Mouse (Mus musculus) liver, embryonic 14.5 days (tissue): ENCODE results near the gene Tac4.

Source experiments
- CTCF ChIP-seq: IDR thresholded peaks from 2 replicates; pipeline ENCODE4 v1.5.1; 2016; ENCODE audit warnings: antibody characterized with exemption, low read depth, control low read depth
- EP300 ChIP-seq: IDR thresholded peaks from 2 replicates; pipeline ENCODE4 v1.6.1; 2016; ENCODE audit warnings: antibody characterized with exemption, low read depth

DNA sequence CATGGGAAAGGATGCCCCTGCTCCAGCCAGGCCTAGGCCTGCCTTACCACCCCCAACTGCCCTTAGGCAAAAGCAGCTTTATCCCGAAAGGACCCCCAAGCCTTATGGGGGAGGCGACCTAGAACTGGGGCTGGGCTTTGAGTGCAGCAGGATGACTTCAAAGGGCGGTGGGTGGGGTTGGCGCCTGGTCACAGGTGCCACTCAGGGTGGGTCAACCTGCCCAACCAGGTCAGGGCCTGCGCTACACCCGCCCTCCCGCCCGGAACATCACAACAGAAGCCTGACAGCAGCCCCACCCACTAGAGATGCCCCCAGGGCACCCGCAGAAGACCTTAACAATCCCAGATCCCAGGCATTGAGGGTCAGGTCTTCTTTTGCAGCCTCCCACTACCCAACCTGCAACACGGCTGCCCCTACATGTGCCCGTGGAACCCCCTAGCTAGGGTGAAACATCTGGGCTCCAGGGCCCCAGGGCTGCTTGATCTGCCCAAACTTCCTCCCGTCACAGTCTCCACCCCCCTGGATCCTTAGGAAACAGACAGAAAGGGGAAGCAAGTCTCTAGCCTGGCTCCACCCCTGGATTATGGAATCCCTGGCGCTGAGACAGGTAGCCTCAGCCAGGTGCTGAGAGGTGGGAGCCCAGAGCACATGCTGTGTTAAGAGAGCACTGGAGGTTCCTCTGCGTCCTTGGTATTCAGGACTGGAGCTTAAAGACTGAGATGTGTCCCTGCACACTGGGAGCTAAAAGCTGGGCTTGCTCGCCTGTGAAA lies 37.0 kb upstream of the Tac4 start:
- TF ChIP-seq EP300 (no peak), CTCF (no peak)
